Mouse (Mus musculus) stomach, postnatal 0 days (tissue): ENCODE results near the gene Pou2af1.

ENCODE experiments used
- CTCF ChIP-seq: IDR thresholded peaks from 2 replicates; pipeline ENCODE4 v1.5.1; 2016; ENCODE audit warnings: antibody characterized with exemption, low read depth, mild to moderate bottlenecking, moderate library complexity
- EP300 ChIP-seq: optimal IDR thresholded peaks from 2 replicates; pipeline ENCODE3; 2016; ENCODE audit warnings: antibody characterized with exemption

- no peak for TF ChIP-seq CTCF
- TF ChIP-seq EP300 = no peak
Measured at GRCm38 (mm10) chr9:51215949-51216348, 2.4 kb downstream of the Pou2af1 start.
